Mouse (Mus musculus): ENCODE data around the gene Nav2.

Gene Nav2

GRCm38 (mm10) chr7:49064792-49065521 is 156.4 kb downstream of the Nav2 start:
- no peak for DNase-seq

- DNase-seq = peak; percentile 65
These were observed 157.3 kb downstream of the Nav2 start for GRCm38 (mm10) chr7:49065621-49066475.

DNA sequence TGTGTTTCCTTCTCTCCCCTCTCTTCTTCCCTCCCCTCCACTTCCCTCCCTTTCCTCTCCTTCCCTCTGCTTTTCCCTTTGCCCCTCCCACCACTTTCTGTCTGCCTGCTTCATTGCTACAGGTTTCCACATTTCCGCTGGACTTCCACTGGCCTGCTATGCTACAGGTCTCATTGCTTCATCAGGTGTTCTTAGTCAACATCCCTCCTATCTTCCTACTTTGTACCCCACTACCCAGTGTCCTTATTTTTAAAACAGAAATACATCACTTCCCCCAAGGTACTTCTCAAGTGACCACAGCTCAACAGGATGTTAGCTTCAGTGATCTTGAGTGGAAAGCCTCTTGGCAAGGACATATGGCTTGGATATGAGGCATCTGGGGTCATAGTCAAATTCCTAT is 158.3 kb downstream of the Nav2 start:
- DNase-seq = no peak

- no peak for DNase-seq
These were observed 161.0 kb downstream of the Nav2 start for GRCm38 (mm10) chr7:49069396-49069961.

DNA sequence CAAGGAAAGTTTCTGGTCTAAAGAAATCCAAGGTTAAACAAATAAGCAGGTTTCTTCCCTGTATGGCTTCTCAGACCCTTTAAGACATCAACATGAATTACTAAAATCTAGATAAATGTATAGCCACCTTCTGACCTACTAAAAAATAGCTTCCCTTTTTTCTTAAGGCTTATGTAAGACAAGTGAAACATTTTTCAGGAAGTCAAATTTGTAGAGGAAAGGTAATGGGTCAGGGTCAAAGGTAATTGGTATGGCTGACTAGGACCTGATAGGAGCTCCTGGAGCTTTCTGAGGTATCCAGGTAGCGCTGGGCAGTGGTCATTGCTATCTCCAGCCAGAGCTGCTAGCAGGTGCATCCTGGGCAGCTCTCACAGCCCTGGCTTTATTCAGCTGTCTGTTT is 162.1 kb downstream of the Nav2 start:
- no peak for DNase-seq

DNA sequence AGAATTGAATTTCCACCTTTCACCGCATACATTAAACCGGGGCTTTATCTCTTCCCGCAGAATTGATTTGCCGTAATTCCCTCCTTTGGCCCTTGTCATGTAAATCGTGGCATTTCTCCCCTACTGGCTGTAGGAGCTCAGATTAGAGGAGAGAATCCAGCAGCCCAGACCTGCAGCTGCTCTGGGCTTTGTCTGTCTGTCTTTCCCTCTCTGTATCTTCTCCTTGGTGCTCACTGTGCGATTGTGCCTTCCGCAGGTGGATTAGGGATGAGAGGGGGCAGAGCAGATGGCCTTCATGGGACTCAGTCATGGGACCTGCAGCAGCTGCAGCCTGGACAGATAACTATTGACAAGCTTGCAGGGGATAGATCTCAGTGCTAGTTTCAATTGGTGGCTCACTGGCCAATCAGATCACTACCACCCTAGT is 162.6 kb downstream of the Nav2 start:
- DNase-seq = no peak

DNA sequence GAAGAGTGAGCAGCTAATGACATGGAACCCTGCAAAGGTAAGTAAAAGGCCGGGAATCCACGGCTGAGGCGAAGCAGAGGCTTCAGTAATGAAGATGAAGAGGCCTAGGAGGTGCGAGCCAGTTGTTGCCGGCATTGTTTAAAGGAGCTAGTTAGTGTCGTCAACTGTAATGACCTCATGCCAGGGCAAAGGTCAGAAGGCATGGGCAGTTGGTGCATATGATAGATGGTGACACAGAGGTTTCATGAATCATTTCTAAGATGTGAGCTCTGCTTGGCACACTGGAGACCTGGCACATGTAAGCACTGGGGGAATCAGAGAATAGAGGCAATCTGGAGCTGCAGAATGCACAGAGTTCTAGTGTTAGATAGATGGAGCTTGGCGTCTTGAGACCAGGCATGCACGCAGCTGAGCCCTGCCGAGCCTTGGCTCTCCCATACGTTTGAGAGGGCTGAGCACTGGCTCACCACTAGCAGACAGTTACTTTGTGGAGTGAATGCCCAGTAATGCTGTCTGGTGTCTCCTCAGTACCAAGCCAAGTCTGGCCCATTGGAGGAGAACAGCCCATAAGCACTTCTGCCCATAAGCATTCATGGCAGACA is 166.9 kb downstream of the Nav2 start:
- no peak for DNase-seq

GRCm38 (mm10) chr7:49076283-49076694 is 167.8 kb downstream of the Nav2 start:
- DNase-seq = no peak

GRCm38 (mm10) chr7:49078930-49079329 is 170.4 kb downstream of the Nav2 start:
- DNase-seq = no peak

- DNase-seq = no peak
These were observed 174.2 kb downstream of the Nav2 start for GRCm38 (mm10) chr7:49082585-49083165.

DNA sequence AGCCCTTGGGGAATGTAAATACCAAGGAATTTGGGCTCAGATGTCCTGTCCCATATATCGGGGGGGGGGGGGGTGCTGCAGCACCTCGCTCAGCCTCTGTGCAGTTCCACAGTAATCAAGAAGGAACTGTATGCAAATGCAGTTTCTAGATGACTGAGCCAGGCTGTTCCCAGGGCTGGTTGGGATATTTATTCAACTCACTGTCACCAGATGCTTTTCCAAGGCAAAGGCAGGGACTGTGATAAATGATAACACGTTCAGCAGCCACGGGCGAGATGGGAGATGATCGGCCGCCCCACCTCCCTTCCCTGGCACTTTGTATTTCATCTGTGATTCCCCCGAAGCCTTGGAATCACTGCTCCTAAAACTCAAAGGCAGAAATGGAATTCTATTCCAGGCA is 176.3 kb downstream of the Nav2 start:
- no peak for DNase-seq

DNA sequence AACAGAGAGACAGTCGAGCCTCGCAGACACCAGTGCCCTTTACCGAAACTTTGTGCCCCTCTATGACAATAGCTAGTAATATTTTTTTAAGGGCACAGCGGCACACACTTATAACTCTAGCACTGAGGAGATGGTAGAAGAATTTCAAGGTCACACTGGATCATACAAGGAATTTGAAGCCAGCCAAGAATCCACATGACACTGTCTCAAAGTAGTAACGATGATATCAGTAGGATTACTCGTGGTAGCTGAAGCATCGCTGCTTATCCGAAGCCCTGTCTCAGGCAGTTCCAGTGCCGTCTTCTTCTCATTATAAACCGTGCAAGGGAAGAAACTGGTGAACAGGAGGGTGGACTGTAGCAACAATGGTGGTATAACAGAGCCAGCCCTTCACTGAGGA is 177.2 kb downstream of the Nav2 start:
- DNase-seq = no peak

DNA sequence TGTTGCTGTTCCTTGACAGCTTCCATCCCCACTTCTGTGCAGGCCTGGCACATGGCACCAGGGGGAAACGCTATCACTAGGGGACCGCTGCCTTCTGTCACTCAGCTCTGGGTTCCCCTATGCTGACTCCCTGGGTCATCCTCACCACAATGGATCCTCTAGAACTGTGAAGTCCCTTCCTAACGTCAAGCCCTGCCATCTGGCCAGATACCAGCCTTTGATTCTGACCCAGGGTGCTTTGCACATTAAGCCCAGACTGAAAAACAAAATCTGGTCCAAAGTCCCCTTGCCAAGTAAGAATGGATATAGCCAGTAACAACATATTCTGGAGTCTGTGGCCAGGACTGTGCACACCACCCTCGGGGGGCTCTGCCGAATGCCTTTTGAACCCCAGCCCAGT is 178.6 kb downstream of the Nav2 start:
- DNase-seq = peak; percentile 42

- no peak for DNase-seq
These were observed 179.8 kb downstream of the Nav2 start for GRCm38 (mm10) chr7:49088198-49088912.

DNA sequence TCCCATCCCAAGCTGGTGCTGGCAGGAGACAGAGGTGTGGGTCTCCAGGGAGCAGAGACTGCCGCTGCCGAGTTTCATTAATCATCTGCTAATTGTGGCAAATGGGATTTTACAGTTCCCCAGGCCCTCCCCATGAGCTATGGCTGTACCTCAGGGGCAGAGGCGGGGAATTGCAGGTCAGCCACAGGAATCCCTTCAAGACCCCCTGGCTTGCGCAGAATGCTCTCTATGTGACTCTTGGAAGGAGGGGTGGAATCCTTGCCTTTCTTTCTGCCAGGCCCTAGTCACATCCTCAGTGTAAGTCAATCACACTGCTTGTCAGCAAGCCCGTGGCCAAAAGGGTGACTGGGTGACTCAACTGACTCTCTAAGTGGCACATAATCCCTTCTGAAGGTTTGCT is 182.9 kb downstream of the Nav2 start:
- no peak for DNase-seq

GRCm38 (mm10) chr7:49091921-49092320 is 183.4 kb downstream of the Nav2 start:
- no peak for DNase-seq

DNA sequence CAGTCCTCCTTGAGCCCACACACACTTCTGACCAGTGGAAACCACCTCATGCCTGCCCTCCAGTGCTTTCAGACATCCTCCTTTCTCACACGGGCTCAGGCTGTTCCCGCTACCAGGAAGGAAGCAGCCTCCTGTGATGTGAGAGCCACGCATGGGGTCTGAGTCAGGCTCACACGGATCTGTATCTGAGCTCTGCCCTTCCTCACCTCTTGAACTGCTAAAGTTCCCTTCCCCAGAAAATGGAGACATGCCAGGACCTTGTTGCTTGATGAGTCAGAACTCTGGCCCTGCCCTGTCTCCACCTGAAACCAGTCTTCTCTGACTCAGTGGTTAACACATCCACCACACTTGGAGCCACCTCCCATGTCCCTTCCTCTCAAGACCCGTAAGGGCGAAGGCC is 185.1 kb downstream of the Nav2 start:
- DNase-seq = no peak

GRCm38 (mm10) chr7:49094531-49094930 is 186.0 kb downstream of the Nav2 start:
- DNase-seq = peak; percentile 68

- DNase-seq = no peak
These were observed 192.8 kb downstream of the Nav2 start for GRCm38 (mm10) chr7:49101291-49101690.

DNA sequence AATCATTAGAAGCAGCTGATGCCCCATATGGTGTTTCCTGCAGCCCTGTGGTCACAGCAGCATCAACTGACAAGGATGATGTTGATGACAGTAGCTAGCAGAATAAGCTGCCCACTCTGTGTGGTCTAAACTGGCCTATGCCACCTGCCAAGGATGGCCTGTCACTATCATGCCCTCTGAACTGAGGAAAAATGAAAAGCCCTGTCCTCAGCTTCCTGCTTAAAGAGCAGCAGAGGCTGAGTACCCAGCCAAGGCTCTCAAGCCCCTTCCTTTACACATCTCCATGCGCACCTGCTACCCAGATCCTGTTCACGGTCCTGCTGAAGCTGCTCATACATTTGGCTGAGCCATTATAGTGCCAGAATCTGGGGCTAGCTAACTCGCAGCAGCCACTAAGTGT is 193.7 kb downstream of the Nav2 start:
- DNase-seq = no peak

- DNase-seq = no peak
These were observed 195.9 kb downstream of the Nav2 start for GRCm38 (mm10) chr7:49104376-49104775.

GRCm38 (mm10) chr7:49104793-49105192 is 196.3 kb downstream of the Nav2 start:
- no peak for DNase-seq

Measured in cerebellum, adult 11 months (tissue).